Mouse (Mus musculus) heart, postnatal 0 days (tissue): ENCODE measurements at regions not wholly inside any gene's neighbourhood (a gene's known extent, or its start where the extent isn't known, plus 50 kb on each side); places are given as distances from the start of the nearest gene placed in this dataset.

Experiments used
- CTCF ChIP-seq: IDR thresholded peaks from 2 replicates; pipeline ENCODE4 v1.5.1; 2016; ENCODE audit warnings: antibody characterized with exemption, control low read depth, low read depth
- EP300 ChIP-seq: IDR thresholded peaks from 2 replicates; pipeline ENCODE4 v1.6.1; 2016; ENCODE audit warnings: antibody characterized with exemption, low read depth

GRCm38 (mm10) chr16:26157606-26158005 is 52.0 kb upstream of the P3h2 start:
- TF ChIP-seq CTCF = no peak
- TF ChIP-seq EP300 = no peak
